Mouse (Mus musculus) adrenal gland, adult 10 weeks (tissue): Measurements from ENCODE around the gene Zfp92. TPM values are rescaled to one million over a fixed set of nuclear protein-coding genes. Genes with fewer than 3 reads are reported as not detected.

Experiments used
- polyA plus RNA-seq: library from polyadenylated mRNA; stranded (reverse); fragments of 350-450 nt; fragmentation: Illumina TruSeq; extraction: RNeasy Lipid Tissue Mini Kit (QIAGEN cat#74804); gene quantifications from one replicate; pipeline ENCODE4 v1.2.3, GENCODE M21; 2014; ENCODE audit warnings: low read depth, low replicate concordance

Zfp92 gene
- polyA plus RNA-seq = 0.41 TPM

GRCm38 (mm10) chrX:73410880-73411517 is at the start of gene Zfp92:
Zfp92 (plus strand) TSS chrX:73411096.

GRCm38 (mm10) chrX:73398636-73399035 is 12.3 kb upstream of the Zfp92 start, which contains the start of gene Gm18336:
Gm18336 (minus strand) TSS chrX:73398736.

GRCm38 (mm10) chrX:73435252-73435651 is 24.4 kb downstream of the Zfp92 start, which contains the start of gene Trex2:
Trex2 (minus strand) TSS chrX:73435344.

GRCm38 (mm10) chrX:73458877-73459392 is 48.0 kb downstream of the Zfp92 start, which contains the start of gene Haus7:
Haus7 (minus strand) TSS chrX:73459044.

Other genes starting within 250 kb of the Zfp92 start
- not detected for gene Spin2d, start 234.1 kb upstream of the Zfp92 start, polyA plus RNA-seq
- gene Xlr3b, start 218.9 kb upstream of the Zfp92 start, polyA plus RNA-seq = 3.5 TPM
- 1.2 TPM for gene Xlr4b, start 196.8 kb upstream of the Zfp92 start, polyA plus RNA-seq
- 12.1 TPM for gene F8a, start 182.8 kb upstream of the Zfp92 start, polyA plus RNA-seq
- gene Xlr4c, start 168.0 kb upstream of the Zfp92 start, polyA plus RNA-seq = not detected
- not detected for gene Xlr3c, start 145.7 kb upstream of the Zfp92 start, polyA plus RNA-seq
- gene Xlr5a, start 118.1 kb upstream of the Zfp92 start, polyA plus RNA-seq = not detected
- gene Xlr5c, start 118.1 kb upstream of the Zfp92 start, polyA plus RNA-seq = not detected
- gene Gm45015, start 74.3 kb upstream of the Zfp92 start, polyA plus RNA-seq = not detected
- gene Zfp275, start 68.5 kb upstream of the Zfp92 start, polyA plus RNA-seq = 41.2 TPM
- gene Gm18336, start 12.4 kb upstream of the Zfp92 start, polyA plus RNA-seq = not detected
- not detected for gene Trex2, start 24.2 kb downstream of the Zfp92 start, polyA plus RNA-seq
- gene Haus7, start 47.9 kb downstream of the Zfp92 start, polyA plus RNA-seq = 15.5 TPM
- gene Bgn, start 72.5 kb downstream of the Zfp92 start, polyA plus RNA-seq = 322 TPM
- gene Atp2b3, start 92.0 kb downstream of the Zfp92 start, polyA plus RNA-seq = 7.0 TPM
- not detected for gene Dusp9, start 228.3 kb downstream of the Zfp92 start, polyA plus RNA-seq
- gene Pnck, start 249.0 kb downstream of the Zfp92 start, polyA plus RNA-seq = not detected